Mouse (Mus musculus) lung, adult 18-20 months (tissue): ENCODE measurements around the gene Ipo13.

Source experiments
- DNase-seq, 2 experiments: peaks; one replicate each; pipeline ENCODE4 v3.0.0; 2022; ENCODE audit warnings: mixed read lengths in 2 of 2

Ipo13 gene

GRCm38 (mm10) chr4:117913421-117913820 is 1.4 kb downstream of the Ipo13 start:
- peak; percentile 75 to 78 for DNase-seq

- DNase-seq = no peak
These were observed 2.0 kb downstream of the Ipo13 start for GRCm38 (mm10) chr4:117912685-117913273.

DNA sequence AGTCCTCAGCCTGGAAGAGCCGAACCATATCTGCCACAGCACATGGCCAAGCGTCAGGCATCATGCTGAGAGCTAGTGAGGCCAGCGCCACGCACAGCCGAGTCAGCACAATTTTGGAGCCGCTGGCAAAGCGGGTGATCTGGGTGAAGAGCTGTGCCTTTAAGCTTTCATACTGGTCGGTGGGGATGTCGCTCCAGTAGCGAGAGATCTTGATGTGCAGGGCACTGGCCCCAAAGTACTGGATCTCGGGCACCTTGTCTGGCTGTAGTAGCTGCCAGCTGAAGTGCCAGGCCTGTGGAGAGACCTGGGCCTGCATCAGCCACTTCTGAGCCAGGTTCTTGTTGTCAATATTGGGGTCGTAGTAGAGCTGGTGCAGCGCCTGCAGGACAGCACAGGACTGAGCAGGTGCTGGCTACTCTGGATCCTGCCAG is 2.7 kb downstream of the Ipo13 start:
- no peak for DNase-seq

DNA sequence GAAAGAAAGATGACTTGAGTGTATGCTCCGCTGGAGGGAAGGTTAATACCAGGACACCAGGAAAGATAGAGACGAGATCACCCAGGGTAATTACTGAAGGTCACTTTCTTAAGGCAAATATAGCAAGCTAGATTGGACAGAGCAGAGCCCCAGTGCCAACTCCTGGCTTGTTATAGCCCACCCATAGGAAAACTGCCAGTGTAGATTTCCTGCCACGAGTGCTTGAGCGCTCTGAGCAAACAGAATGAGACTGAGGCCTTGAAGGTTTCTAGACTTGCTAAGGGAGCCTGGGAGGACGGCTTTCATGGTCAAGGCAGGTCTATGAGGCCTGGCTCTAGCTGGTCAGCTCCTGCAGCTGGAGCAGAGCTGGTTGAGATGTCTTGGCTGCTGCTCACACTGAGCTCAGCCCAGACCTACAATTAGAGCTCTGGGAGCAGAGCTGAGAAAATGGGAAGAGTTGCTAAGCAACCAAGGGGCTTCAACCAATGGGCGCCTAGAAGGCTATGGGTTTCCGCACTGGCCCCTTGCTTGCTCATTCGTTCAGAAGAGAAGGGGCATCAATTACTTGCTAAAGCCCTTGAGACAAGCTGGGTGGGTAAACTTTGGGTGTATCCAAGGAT is 5.9 kb downstream of the Ipo13 start:
- no peak for DNase-seq

DNA sequence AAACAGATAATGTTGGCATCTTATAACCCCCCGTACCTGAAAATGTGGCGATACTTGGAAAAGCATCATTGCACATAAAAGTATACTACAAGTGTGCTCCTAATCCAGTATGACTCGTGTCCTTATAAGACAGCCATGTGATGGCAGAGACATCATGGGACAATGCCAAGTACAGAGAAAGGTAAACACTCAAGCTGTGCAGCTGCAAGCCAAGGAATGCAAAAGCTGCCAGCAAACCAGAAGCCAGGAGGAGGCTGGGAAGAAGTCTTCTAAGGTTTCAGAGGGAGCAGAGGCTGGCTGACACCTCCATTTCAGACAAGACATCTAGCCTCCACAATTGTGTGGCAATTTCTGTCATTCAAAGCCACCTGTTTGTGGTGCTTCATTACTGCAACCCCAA is 8.6 kb downstream of the Ipo13 start:
- peak; percentile 78 to 87 for DNase-seq

DNA sequence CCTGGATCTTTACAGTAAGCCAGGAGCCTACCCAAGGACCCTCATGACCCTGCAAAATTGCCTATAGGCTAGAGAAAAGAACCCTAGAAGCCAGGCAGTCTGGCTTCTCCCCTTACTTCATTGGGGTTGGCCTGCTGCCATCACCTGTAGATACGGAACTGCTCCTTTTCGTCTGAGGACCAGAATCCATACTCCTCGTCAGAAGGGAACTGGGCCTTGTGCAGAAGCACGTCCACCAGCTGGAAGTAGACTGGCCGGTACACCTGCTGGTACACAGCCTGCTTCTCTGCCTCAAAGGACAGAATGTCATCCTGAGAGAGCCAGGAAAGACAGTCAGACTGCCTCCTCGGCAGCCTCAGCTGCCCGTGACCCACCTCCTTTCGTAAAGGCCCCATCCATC is 10.0 kb downstream of the Ipo13 start:
- no peak for DNase-seq

- no peak for DNase-seq
These were observed 10.7 kb downstream of the Ipo13 start for GRCm38 (mm10) chr4:117904094-117904493.

DNA sequence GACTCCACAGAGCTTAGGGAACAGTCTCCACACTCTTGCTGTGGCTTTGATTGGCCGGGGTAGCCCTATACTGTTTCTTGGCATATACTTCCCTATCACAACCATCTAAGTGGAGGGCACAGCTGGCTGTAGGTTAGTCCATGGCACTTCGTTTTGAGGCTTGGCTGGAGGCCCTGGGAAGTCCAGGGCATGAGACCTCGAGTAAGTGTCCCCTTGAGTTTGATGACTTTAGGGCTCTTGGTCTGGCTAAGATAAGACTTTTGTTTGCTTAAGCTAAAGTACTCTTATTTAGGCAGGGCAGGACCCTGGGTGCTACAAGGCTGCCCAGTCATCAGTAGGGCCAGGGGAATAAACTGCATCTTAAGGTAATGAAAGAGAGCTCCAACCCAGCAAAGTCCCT is 16.7 kb downstream of the Ipo13 start:
- peak; percentile 62 to 67 for DNase-seq

GRCm38 (mm10) chr4:117896031-117896430 is 18.8 kb downstream of the Ipo13 start:
- no peak for DNase-seq

GRCm38 (mm10) chr4:117895339-117895738 is 19.5 kb downstream of the Ipo13 start:
- DNase-seq = no peak

- DNase-seq = no peak
These were observed 20.2 kb downstream of the Ipo13 start for GRCm38 (mm10) chr4:117894601-117895000.

- peak; percentile 28 to 41 for DNase-seq
These were observed 21.4 kb downstream of the Ipo13 start for GRCm38 (mm10) chr4:117893376-117893775.

DNA sequence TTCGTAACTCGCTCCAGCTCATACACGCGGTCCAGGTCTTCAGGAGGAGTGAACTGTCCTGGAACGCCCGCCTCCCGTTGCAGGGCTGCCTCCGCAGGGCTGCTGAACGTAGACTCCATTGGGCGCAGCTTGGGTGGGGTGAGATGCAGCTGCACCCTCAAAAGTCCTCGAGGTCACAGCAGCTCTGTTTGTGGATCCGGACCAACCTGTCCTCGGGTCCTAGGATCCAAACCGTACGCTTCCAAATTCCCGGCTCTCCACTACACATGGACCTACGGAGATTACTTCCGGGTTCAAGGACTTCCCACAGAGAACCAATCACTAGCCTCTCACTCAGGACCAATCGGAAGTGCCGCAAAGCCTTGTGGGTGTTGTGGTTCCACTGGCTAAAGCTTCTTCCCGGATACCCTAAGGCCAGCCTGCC is 23.0 kb downstream of the Ipo13 start, which contains the start of gene Dph2:
Gene Dph2, minus strand, starts transcription at position 295 of the 424 bp plus-strand sequence.
- DNase-seq = peak; percentile 87 to 90

GRCm38 (mm10) chr4:117890750-117891149 is 24.0 kb downstream of the Ipo13 start:
- DNase-seq = no peak

DNA sequence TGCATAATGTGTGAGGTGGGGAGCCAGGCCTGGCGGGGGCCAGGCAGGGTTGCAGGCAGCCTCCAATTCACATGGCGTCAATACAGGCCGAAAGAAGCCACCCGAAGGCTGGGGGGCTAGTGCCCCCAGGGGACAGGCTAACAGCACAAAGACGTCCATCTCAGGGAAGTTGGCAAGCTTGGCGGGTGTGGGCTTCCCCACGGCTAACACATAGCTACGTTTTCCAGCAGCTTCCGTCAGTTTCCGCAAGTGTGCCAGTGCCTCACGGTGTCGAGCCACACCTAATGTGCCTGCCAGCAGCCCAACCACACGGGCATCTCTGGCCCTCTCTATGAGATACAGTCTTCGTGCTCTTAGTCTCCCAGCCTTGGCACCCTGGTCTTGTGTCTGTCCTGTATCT is 24.8 kb downstream of the Ipo13 start:
- no peak for DNase-seq

DNA sequence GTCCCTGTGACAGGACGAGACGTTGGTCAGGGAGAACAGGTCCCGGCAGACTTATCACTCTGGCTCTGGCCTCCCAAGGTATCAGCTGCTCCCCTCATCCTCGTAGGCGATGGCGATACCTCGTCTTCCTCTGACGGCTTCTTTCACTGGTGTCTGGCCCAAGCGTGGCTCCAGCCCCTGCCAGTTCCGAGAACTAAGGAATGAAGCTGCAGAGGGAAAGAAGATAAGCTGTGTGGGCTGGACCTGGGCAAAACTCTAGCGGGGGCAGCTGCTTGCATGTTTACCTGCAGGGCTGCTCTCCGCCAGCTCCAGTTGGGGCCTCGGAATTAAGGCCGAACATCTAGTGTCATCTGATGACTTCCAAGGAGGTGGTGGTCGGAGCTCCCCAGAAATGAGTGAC is 25.3 kb downstream of the Ipo13 start:
- DNase-seq = no peak

GRCm38 (mm10) chr4:117887920-117888319 is 26.9 kb downstream of the Ipo13 start:
- DNase-seq = no peak

GRCm38 (mm10) chr4:117887133-117887532 is 27.7 kb downstream of the Ipo13 start, which contains the start of gene Atp6v0b:
Gene Atp6v0b (minus strand): TSS chr4:117887333.
- DNase-seq = peak; percentile 94 to 95

GRCm38 (mm10) chr4:117886644-117887043 is 28.2 kb downstream of the Ipo13 start:
- peak; percentile 41 to 43 for DNase-seq

GRCm38 (mm10) chr4:117885994-117886393 is 28.8 kb downstream of the Ipo13 start:
- DNase-seq = no peak

GRCm38 (mm10) chr4:117885093-117885492 is 29.7 kb downstream of the Ipo13 start:
- DNase-seq = no peak

- DNase-seq = no peak
These were observed 30.7 kb downstream of the Ipo13 start for GRCm38 (mm10) chr4:117884146-117884545.

DNA sequence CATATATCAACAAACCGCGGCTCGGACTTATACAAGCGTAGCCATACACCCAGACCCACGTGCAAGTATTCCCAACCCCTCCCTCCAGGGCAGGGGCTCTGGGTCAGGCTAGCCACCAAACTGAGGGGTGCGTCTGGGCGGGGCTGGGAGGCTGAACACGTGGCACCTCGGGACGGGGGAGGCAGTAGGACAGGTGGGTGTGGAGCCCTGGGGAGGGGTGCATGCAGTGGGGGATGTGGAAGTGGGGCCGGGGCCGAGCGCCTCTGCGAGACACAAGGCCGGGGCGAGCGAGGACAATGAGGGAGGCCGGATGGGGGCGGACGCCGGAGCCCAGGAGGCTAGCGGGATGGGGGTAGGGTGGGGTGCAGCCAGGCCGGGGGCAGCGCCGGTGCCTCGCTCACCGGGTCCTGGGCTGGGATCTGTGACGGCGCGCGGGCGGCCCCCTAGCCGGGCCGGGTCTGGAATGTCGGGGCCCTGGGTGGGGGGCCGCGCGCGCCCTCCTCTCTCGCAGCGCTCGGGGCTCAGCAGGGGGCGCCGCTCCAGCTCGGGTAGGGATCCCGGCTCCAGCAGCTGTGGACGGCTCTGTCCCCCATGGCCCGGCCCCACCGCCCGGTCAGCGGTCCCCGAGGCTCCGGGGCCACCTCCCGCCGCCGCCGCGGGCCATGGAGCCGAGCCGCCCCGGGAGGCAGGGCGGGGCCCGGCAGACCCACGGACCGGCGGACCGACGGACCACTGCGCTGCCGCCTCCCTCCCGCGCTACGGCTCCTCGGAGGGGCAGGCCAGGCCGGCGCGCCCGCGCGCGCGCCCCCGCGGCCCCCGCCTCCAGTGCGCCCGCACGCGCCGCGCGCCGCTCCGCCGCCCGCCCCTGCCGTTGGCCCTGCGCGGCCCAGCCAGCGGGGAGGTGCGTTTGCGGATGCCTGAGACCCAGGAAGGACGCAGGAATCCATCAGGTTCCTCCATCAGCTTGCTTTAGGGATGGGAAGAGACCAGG is 31.8 kb downstream of the Ipo13 start, which contains the start of gene B4galt2:
Gene B4galt2, minus strand, starts transcription at position 787 of the 991 bp plus-strand sequence.
- peak; percentile 33 to 38 for DNase-seq
